Comparison of ENCODE assay signal across 25 mouse cellular contexts in genomic region chr2:179354866-179355265, GRCm38 (mm10).
DNase-seq lines count a peak whose midpoint lies in the region; ATAC-seq lines count a peak whose summit lies in the region.
"Had no signal": no experiment of that assay in that cellular context is flagged by ENCODE, and none has a peak within 500 bp of the region (broad histone marks: within the 10 kb centered on the region; RNA-seq: fewer than 3 reads in every experiment).

No protein-coding gene starts in this region.

- H3K36me3 ChIP-seq in embryonic facial prominence, embryonic 13.5 days, result no peaks in the 10 kb centered on the region
- no peaks in the 10 kb centered on the region for H3K36me3 ChIP-seq in embryonic facial prominence, embryonic 10.5 days (replicated peaks)
- H3K36me3 ChIP-seq in midbrain, embryonic 13.5 days, result no peaks in the 10 kb centered on the region
- H3K36me3 ChIP-seq in midbrain, embryonic 10.5 days, result no peaks in the 10 kb centered on the region
- no peaks in the 10 kb centered on the region for H3K36me3 ChIP-seq in embryonic facial prominence, embryonic 14.5 days (ENCODE audit: control insufficient read depth, insufficient read depth, low read length)
- H3K36me3 ChIP-seq: heart, embryonic 10.5 days; limb, embryonic 10.5 days; stomach, embryonic 15.5 days had no signal

- H3K4me3 ChIP-seq in embryonic facial prominence, embryonic 13.5 days, result no peak overlapping the region
- H3K4me3 ChIP-seq in embryonic facial prominence, embryonic 10.5 days, result no peak overlapping the region
- no peak overlapping the region for H3K4me3 ChIP-seq in midbrain, embryonic 13.5 days (replicated peaks)
- H3K4me3 ChIP-seq in midbrain, embryonic 10.5 days, result no peak overlapping the region
- H3K4me3 ChIP-seq in embryonic facial prominence, embryonic 14.5 days (ENCODE audit: low read depth, low read length), result no peak overlapping the region
- H3K4me3 ChIP-seq: heart, embryonic 10.5 days; left cerebral cortex, adult 2 months; limb, embryonic 10.5 days; stomach, embryonic 15.5 days had no signal

- WGBS in embryonic facial prominence, embryonic 13.5 days, result 72% methylated on average over 5 of the region's 5 CpGs
- 77% methylated on average over 5 of the region's 5 CpGs for WGBS in embryonic facial prominence, embryonic 10.5 days
- 57% methylated on average over 5 of the region's 5 CpGs for WGBS in midbrain, embryonic 13.5 days
- WGBS in midbrain, embryonic 10.5 days, result 66% methylated on average over 5 of the region's 5 CpGs
- WGBS in embryonic facial prominence, embryonic 14.5 days, result 58% methylated on average over 2 of the region's 5 CpGs

- H3K4me1 ChIP-seq in embryonic facial prominence, embryonic 13.5 days, result no peaks in the 10 kb centered on the region
- H3K4me1 ChIP-seq in embryonic facial prominence, embryonic 10.5 days, result no peaks in the 10 kb centered on the region
- peaks cover 13% of the 10 kb centered on the region; the same call in 1 of the 2 replicates for H3K4me1 ChIP-seq in midbrain, embryonic 13.5 days (replicated peaks)
- peaks cover 15% of the 10 kb centered on the region for H3K4me1 ChIP-seq in midbrain, embryonic 10.5 days
- H3K4me1 ChIP-seq in embryonic facial prominence, embryonic 14.5 days (ENCODE audit: control insufficient read depth, insufficient read depth, low read length), result no peaks in the 10 kb centered on the region
- H3K4me1 ChIP-seq: heart, embryonic 10.5 days; limb, embryonic 10.5 days; stomach, embryonic 15.5 days had no signal

- no peak overlapping the region for H3K9ac ChIP-seq in embryonic facial prominence, embryonic 13.5 days
- no peak overlapping the region for H3K9ac ChIP-seq in midbrain, embryonic 13.5 days (replicated peaks)
- no peak overlapping the region for H3K9ac ChIP-seq in embryonic facial prominence, embryonic 14.5 days (ENCODE audit: low read depth, low read length)
- H3K9ac ChIP-seq: stomach, embryonic 15.5 days had no signal

- ATAC-seq in embryonic facial prominence, embryonic 13.5 days (ENCODE audit: insufficient number of reproducible peaks, insufficient read depth, low FRiP score, low TSS enrichment, low read depth), result peak; percentile 37; the same call in 1 of the 2 replicates
- peak; percentile 43; the same call in 1 of the 2 replicates for ATAC-seq in midbrain, embryonic 13.5 days
- ATAC-seq in embryonic facial prominence, embryonic 14.5 days (ENCODE audit: low read depth), result no peak
- ATAC-seq: activated CD4-positive, CD25-positive, alpha-beta regulatory T cell, adult 4 months; intestine, postnatal 0 days; Patski had no signal

- no peaks in the 10 kb centered on the region for H3K9me3 ChIP-seq in embryonic facial prominence, embryonic 13.5 days
- H3K9me3 ChIP-seq in embryonic facial prominence, embryonic 10.5 days, result no peaks in the 10 kb centered on the region
- H3K9me3 ChIP-seq in midbrain, embryonic 13.5 days, result no peaks in the 10 kb centered on the region
- H3K9me3 ChIP-seq in midbrain, embryonic 10.5 days (replicated peaks), result no peaks in the 10 kb centered on the region
- no peaks in the 10 kb centered on the region for H3K9me3 ChIP-seq in embryonic facial prominence, embryonic 14.5 days (ENCODE audit: control insufficient read depth, low read length)
- H3K9me3 ChIP-seq: heart, embryonic 10.5 days; limb, embryonic 10.5 days; stomach, embryonic 15.5 days had no signal

- no peak overlapping the region for H3K4me2 ChIP-seq in embryonic facial prominence, embryonic 13.5 days
- no peak overlapping the region for H3K4me2 ChIP-seq in midbrain, embryonic 13.5 days (replicated peaks)
- H3K4me2 ChIP-seq in embryonic facial prominence, embryonic 14.5 days (ENCODE audit: low read depth, low read length), result no peak overlapping the region
- H3K4me2 ChIP-seq: stomach, embryonic 15.5 days had no signal

- H3K27me3 ChIP-seq in embryonic facial prominence, embryonic 13.5 days, result no peaks in the 10 kb centered on the region
- H3K27me3 ChIP-seq in embryonic facial prominence, embryonic 10.5 days (replicated peaks; ENCODE audit: low read depth, poor library complexity, severe bottlenecking), result no peaks in the 10 kb centered on the region
- H3K27me3 ChIP-seq in midbrain, embryonic 13.5 days, result no peaks in the 10 kb centered on the region
- no peaks in the 10 kb centered on the region for H3K27me3 ChIP-seq in midbrain, embryonic 10.5 days (ENCODE audit: low read depth, poor library complexity, severe bottlenecking)
- H3K27me3 ChIP-seq in embryonic facial prominence, embryonic 14.5 days (replicated peaks; ENCODE audit: control insufficient read depth, insufficient read depth, low read length), result no peaks in the 10 kb centered on the region
- H3K27me3 ChIP-seq: Patski; stomach, embryonic 15.5 days had no signal

- no peak for DNase-seq in embryonic facial prominence, embryonic 10.5 days (ENCODE audit: low spot score)
- DNase-seq in heart, adult 11 months, result peak; percentile 73
- no peak for DNase-seq in heart, adult 18-20 months
- no peak for DNase-seq in midbrain, embryonic 10.5 days (ENCODE audit: low spot score)
- DNase-seq in embryonic facial prominence, embryonic 14.5 days (ENCODE audit: low spot score), result peak; percentile 32
- no peak for DNase-seq in liver
- DNase-seq: adrenal gland, adult 8-10 months; cerebellum, adult 2 months; cerebellum, postnatal 36 days; embryo, embryonic 11 days; heart, postnatal 4 days; kidney, postnatal 4 days; lung, postnatal 4 days; right cerebral cortex, postnatal 4 days; thymus, adult 18-20 months; thymus, postnatal 36 days had no signal

- H3K27ac ChIP-seq in embryonic facial prominence, embryonic 13.5 days, result no peak overlapping the region
- H3K27ac ChIP-seq in embryonic facial prominence, embryonic 10.5 days (replicated peaks), result no peak overlapping the region
- H3K27ac ChIP-seq in midbrain, embryonic 13.5 days, result no peak overlapping the region
- no peak overlapping the region for H3K27ac ChIP-seq in midbrain, embryonic 10.5 days (replicated peaks)
- no peak overlapping the region for H3K27ac ChIP-seq in embryonic facial prominence, embryonic 14.5 days (replicated peaks; ENCODE audit: low read depth, low read length)
- H3K27ac ChIP-seq: heart, embryonic 10.5 days; left cerebral cortex, adult 2 months; limb, embryonic 10.5 days; stomach, embryonic 15.5 days had no signal

Comparison
In these comparisons a context has a peak if more than half of its experiments do, and no peak if none do; other contexts are left out.
1. DNase-seq: peak in heart, adult 11 months (single experiment) and embryonic facial prominence, embryonic 14.5 days (single experiment); none in embryonic facial prominence, embryonic 10.5 days (single experiment), heart, adult 18-20 months (0 of 2), midbrain, embryonic 10.5 days (single experiment) and liver (single experiment).